Mouse (Mus musculus): ENCODE results near the gene Utrn.

- TF ChIP-seq ZC3H11A (IDR thresholded peaks at IDR 0.05; ENCODE audit: low read depth, low read length), result no peak
- TF ChIP-seq USF1 (IDR thresholded peaks at IDR 0.05; ENCODE audit: low read depth, low read length), result no peak
- TF ChIP-seq CTCF (conservative IDR thresholded peaks at IDR 0.05 in 1 of 2, IDR thresholded peaks at IDR 0.05 in 1 of 2; ENCODE audit: low read depth in 2 of 2, low read length in 2 of 2), result no peak
- no peak for TF ChIP-seq EP300 (IDR thresholded peaks at IDR 0.05; ENCODE audit: low read length)
- TF ChIP-seq POLR2A (IDR thresholded peaks at IDR 0.05; ENCODE audit: low read depth, low read length), result no peak
- no peak for TF ChIP-seq GABPA (IDR thresholded peaks at IDR 0.05; ENCODE audit: insufficient replicate concordance, low read depth, low read length)
- TF ChIP-seq ZNF384 (IDR thresholded peaks at IDR 0.05; ENCODE audit: low read depth, low read length), result no peak
- no peak for TF ChIP-seq JUN (IDR thresholded peaks at IDR 0.05; ENCODE audit: insufficient read depth, low read depth, low read length)
- no peak for TF ChIP-seq USF2 (conservative IDR thresholded peaks at IDR 0.05; ENCODE audit: low read depth, low read length)
These were observed 368.7 kb downstream of the Utrn start for GRCm38 (mm10) chr10:12500489-12500888.
